Mouse (Mus musculus) heart, embryonic 14.5 days (tissue): ENCODE results near the gene Pax7. TPM values are rescaled to one million over a fixed set of nuclear protein-coding genes. Genes with fewer than 3 reads are reported as not detected.

ENCODE experiments used
- ATAC-seq: fragments of 200-750 bp; cut with Nextera tagmentation; 2 replicates; pipeline ENCODE4 v1.8.0; 2017; ENCODE audit warnings: low read depth, moderate TSS enrichment; ENCODE audit not compliant: insufficient number of reproducible peaks, insufficient read depth, low FRiP score
- H3K27ac ChIP-seq, 2 experiments: fragments of 200-500 bp in 1 of 2; fragments of 300-500 bp in 1 of 2; sonication (generic) in 1 of 2; replicated peaks in 1 of 2; 2 replicates each; pipeline ENCODE4 v1.5.1; 2012 to 2014; ENCODE audit warnings: low read depth in 2 of 2, low read length in 2 of 2, control low read depth in 1 of 2, mild to moderate bottlenecking in 1 of 2, mixed read lengths in 1 of 2; ENCODE audit not compliant: control insufficient read depth in 1 of 2, insufficient read depth in 1 of 2
- H3K27me3 ChIP-seq: fragments of 300-500 bp; sonication (generic); 2 replicates; pipeline ENCODE4 v1.6.1; 2014; ENCODE audit warnings: mild to moderate bottlenecking, low read length, control low read depth; ENCODE audit not compliant: control insufficient read depth, insufficient read depth
- H3K36me3 ChIP-seq: fragments of 300-500 bp; sonication (generic); 2 replicates; pipeline ENCODE4 v1.6.1; 2014; ENCODE audit warnings: mild to moderate bottlenecking, control low read depth, low read length, mixed read lengths; ENCODE audit not compliant: control insufficient read depth, insufficient read depth
- H3K4me1 ChIP-seq, 2 experiments: fragments of 200-500 bp in 1 of 2; fragments of 300-500 bp in 1 of 2; sonication (generic) in 1 of 2; 2 replicates each; pipeline ENCODE4 v1.6.1; 2012 to 2014; ENCODE audit warnings: low read length in 2 of 2, control low read depth in 1 of 2, mixed read lengths in 1 of 2; ENCODE audit not compliant: control insufficient read depth in 2 of 2, insufficient read depth in 2 of 2
- H3K4me2 ChIP-seq: fragments of 300-500 bp; sonication (generic); 2 replicates; pipeline ENCODE4 v1.6.1; 2014; ENCODE audit warnings: mild to moderate bottlenecking, low read length
- H3K4me3 ChIP-seq, 2 experiments: fragments of 200-500 bp in 1 of 2; fragments of 300-500 bp in 1 of 2; sonication (generic) in 1 of 2; 2 replicates each; pipeline ENCODE4 v1.5.1; 2012 to 2014; ENCODE audit warnings: low read length in 2 of 2, mild to moderate bottlenecking in 2 of 2, control low read depth in 1 of 2, low read depth in 1 of 2, moderate library complexity in 1 of 2; ENCODE audit not compliant: control insufficient read depth in 1 of 2, insufficient read depth in 1 of 2
- H3K9ac ChIP-seq: fragments of 300-500 bp; sonication (generic); 2 replicates; pipeline ENCODE4 v1.6.1; 2014; ENCODE audit warnings: mild to moderate bottlenecking, low read length
- H3K9me3 ChIP-seq: fragments of 300-500 bp; sonication (generic); 2 replicates; pipeline ENCODE4 v1.6.1; 2016; ENCODE audit warnings: low read length, control low read depth; ENCODE audit not compliant: control insufficient read depth
- WGBS: fragments of 180-500 bp; shearing (Covaris S2); extraction: QIAGEN DNeasy Blood & Tissue Kit; methylation state at CpG from one replicate; pipeline ENCODE4 v1.1.7; 2014; 5-methylcytosine and 5-hydroxymethylcytosine counted together
- polyA plus RNA-seq: library from polyadenylated mRNA; unstranded; fragments of >200 nt; fragmentation: Nextera tagmentation; extraction: Ambion mirVana; gene quantifications from 2 replicates; pipeline ENCODE4 v1.2.1, GENCODE M21; 2014

The Pax7 gene
- polyA plus RNA-seq, 1 experiment from 2014 or later = not detected

DNA sequence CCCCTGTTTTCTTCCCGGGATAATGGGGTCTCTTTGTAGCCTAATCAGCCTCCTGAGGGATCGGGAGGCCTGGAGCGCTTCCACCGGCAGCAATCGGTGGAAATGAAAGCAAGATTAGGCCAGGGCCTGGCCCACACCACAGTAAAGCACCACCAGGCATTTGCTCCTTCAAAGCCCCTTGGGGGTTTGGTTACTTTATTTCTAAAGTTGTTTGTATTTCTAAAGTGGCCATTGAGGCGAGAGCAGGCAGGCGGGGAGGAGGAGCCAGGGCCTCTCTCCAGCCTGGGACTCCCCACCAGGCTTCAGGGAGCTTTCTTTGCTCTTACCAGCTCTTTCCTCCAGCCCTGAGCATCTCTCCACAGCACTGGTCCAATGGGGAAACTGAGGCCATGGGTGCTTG, 15.2 kb downstream of the Pax7 start:
- no peak overlapping the region for H3K27ac ChIP-seq
- no peaks in the 10 kb centered on the region; a peak in 1 of 4 replicates for H3K4me1 ChIP-seq
- H3K36me3 ChIP-seq = no peaks in the 10 kb centered on the region
- WGBS = 2% methylated on average over 7 of the region's 7 CpGs
- H3K4me3 ChIP-seq = no peak overlapping the region
- H3K27me3 ChIP-seq = peaks cover 95% of the 10 kb centered on the region
- H3K4me2 ChIP-seq = no peak overlapping the region
- H3K9me3 ChIP-seq = no peaks in the 10 kb centered on the region
- ATAC-seq = no peak
- H3K9ac ChIP-seq = no peak overlapping the region

DNA sequence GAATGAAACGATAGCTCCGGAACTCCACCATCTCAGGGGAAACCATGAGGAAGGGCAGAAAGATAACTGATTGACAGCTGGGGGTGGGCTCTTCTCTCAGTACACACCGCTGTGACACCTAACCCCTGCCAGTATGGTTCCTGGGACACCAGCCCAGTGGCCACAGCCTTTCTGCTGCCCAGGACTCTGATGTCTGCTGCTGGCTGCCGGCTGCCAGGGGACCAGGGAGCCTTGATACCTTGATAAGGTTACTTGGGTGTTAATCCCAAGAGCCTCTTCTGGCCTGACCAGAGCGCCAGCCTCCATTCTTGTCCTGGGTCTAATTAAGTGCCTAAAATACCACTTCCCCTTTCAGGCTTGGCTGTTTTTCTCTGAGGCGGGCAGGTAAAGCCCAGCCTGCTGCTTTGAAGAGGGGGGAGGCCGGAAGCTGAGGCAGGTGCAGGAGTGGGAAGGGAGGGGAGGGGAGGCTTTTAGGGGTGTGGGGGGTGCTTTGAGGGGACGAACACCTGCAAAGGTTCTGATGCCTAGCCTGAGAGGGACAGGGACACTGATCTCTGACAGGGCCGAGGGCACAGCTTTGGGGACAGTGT, 19.9 kb downstream of the Pax7 start:
- H3K4me3 ChIP-seq = no peak overlapping the region
- H3K36me3 ChIP-seq = no peaks in the 10 kb centered on the region
- H3K27me3 ChIP-seq = peaks cover 96% of the 10 kb centered on the region
- peaks cover 0 to 5% of the 10 kb centered on the region in 2 experiments; a peak in 1 of 4 replicates for H3K4me1 ChIP-seq
- no peak overlapping the region for H3K4me2 ChIP-seq
- H3K27ac ChIP-seq = no peak overlapping the region
- 9% methylated on average over 9 of the region's 9 CpGs for WGBS
- no peak overlapping the region for H3K9ac ChIP-seq
- H3K9me3 ChIP-seq = no peaks in the 10 kb centered on the region
- no peak for ATAC-seq

DNA sequence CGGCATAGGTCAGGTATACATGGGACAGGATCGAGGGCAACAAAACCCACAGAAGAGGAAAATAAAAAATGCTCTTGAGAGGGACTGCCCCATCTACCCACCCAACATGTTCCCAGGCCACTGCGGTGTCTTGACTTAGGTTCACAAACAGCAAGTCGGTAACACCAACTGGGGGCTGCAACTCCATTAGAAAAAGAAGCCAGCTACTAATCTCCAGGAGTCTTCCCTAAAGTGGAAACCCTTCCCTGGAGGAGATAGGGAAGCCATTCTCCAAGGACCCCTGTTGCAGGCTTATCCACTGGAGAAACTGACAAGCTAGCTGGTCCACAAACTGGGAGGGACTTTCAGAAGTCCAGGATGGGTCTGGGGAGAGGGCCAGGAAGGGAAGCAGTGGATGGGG, 21.4 kb downstream of the Pax7 start:
- peaks cover 0 to 5% of the 10 kb centered on the region in 2 experiments; a peak in 1 of 4 replicates for H3K4me1 ChIP-seq
- no peak overlapping the region for H3K4me3 ChIP-seq
- WGBS = 43% methylated on average over 4 of the region's 4 CpGs
- H3K27me3 ChIP-seq = peaks cover 92% of the 10 kb centered on the region
- H3K9me3 ChIP-seq = no peaks in the 10 kb centered on the region
- H3K27ac ChIP-seq = no peak overlapping the region
- ATAC-seq = no peak
- no peak overlapping the region for H3K4me2 ChIP-seq
- H3K36me3 ChIP-seq = no peaks in the 10 kb centered on the region
- no peak overlapping the region for H3K9ac ChIP-seq

DNA sequence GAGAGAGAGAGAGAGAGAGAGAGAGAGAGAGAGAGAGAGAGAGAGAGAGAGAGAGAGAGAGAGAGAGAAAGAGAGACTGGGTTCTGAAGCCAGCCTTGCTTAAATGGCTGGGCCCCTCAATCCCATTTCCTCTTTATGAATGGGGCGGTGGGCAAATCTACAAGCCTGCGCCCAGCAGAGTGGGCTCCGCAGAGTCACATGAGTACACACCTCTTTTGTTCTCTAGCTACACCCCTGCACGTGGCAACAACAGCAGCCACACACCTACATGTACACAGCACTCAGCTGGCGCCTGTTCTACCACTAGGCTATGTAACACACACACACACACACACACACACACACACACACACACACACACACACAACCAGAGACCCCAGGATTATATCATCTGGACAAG, 21.9 kb downstream of the Pax7 start:
- Histone ChIP-seq H3K9ac (no peak overlapping the region), H3K9me3 (no peaks in the 10 kb centered on the region), H3K27me3 (peaks cover 92% of the 10 kb centered on the region), H3K36me3 (no peaks in the 10 kb centered on the region), H3K4me2 (no peak overlapping the region), H3K27ac (no peak overlapping the region), H3K4me3 (no peak overlapping the region), H3K4me1 (peaks cover 0 to 5% of the 10 kb centered on the region in 2 experiments; a peak in 1 of 4 replicates)
- WGBS = 45% methylated on average over 5 of the region's 5 CpGs
- ATAC-seq = no peak

DNA sequence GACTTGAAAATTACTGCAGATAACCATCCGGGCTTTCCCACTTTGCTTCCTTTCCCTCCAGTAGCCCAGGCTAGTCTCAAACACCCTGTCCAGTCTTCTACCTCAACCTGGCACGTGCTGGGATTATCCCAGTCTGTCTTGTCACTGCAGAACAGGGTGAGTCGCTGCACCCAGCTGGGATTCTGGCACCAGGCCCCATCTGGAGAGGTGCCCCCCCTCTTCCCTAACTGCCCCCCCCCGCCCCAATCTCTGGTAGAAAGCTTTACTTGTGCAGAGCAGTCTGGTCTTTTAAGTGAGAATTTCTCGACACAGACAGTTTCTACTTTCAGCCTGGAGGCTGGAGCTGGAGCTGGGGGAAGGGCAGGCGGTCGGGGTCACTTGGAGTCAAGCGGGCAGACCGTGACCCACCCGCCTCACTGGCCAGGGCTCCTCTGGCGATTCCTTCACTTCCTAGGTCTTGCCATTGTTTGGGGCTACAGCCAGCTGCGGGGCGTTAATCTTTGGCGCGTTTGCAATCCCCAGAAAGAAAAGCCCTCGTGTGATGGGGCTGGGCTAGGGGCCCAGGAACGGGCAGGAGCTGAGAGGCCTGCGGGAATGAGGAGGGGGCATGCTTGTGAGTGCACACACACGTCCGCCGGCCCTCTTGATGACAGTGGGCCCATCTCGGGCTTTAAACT, 22.4 kb downstream of the Pax7 start:
- H3K9ac ChIP-seq = no peak overlapping the region
- 4% methylated on average over 19 of the region's 22 CpGs for whole genome bisulfite sequencing
- H3K4me3 ChIP-seq = no peak overlapping the region
- peaks cover 92% of the 10 kb centered on the region for H3K27me3 ChIP-seq
- peak overlapping the region; percentile 21; the same call in 1 of the 2 replicates for H3K4me2 ChIP-seq
- no peaks in the 10 kb centered on the region for H3K9me3 ChIP-seq
- H3K36me3 ChIP-seq = no peaks in the 10 kb centered on the region
- peaks cover 0 to 5% of the 10 kb centered on the region in 2 experiments; a peak in 1 of 4 replicates for H3K4me1 ChIP-seq
- ATAC-seq = no peak
- H3K27ac ChIP-seq = no peak overlapping the region

DNA sequence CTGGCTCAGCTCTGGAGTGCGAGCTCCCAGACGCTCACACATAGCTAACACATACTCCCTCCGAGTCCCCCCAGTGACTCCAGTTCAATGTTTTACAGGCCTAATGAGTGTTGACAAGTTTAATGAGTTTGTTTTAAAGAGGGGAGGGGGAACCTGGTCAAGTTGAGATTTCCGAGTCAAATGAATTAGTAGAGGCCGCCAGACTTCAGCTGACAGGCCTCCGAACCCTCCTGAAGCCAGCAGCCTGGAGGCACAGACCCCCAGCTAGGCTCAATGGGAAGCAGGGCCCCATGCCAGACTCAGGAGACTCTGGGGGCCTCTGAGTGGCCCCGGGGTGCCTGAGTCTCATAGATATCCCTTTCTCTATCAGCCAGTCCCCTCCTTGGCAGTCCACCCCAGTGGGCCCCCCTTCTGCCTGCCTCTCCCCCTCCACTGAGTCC, 23.9 kb downstream of the Pax7 start:
- Histone ChIP-seq H3K27me3 (peaks cover 93% of the 10 kb centered on the region), H3K9ac (no peak overlapping the region), H3K4me3 (no peak overlapping the region), H3K4me2 (no peak overlapping the region), H3K4me1 (peaks cover 0 to 5% of the 10 kb centered on the region in 2 experiments; a peak in 1 of 4 replicates), H3K9me3 (no peaks in the 10 kb centered on the region), H3K36me3 (no peaks in the 10 kb centered on the region), H3K27ac (no peak overlapping the region)
- WGBS = 17% methylated on average over 7 of the region's 7 CpGs
- ATAC-seq = no peak

DNA sequence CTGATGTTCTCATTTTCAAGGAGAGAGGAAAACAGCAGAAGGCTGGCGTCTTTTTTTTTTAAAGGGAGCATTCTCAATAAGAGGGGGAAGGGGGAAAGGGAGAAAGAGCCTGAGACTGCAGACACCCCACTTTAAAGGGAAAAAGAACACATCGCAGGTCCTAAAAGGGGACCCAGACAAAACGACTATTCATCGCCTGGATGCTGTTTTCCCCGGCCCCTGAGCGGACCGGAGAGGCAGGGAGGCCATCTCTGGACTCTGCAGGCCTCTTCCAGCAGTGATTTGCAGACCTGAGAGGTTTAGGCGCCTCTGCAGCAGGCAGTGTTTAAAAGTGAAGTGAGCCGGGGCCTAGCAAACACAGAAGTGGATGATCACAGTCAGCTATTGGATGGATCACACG, 25.5 kb downstream of the Pax7 start:
- WGBS = 22% methylated on average over 10 of the region's 10 CpGs
- no peaks in the 10 kb centered on the region for H3K9me3 ChIP-seq
- ATAC-seq = no peak
- no peak overlapping the region for H3K9ac ChIP-seq
- H3K4me2 ChIP-seq = no peak overlapping the region
- H3K4me1 ChIP-seq = peaks cover 0 to 5% of the 10 kb centered on the region in 2 experiments; a peak in 1 of 4 replicates
- H3K27me3 ChIP-seq = peaks cover 92% of the 10 kb centered on the region
- H3K4me3 ChIP-seq = no peak overlapping the region
- no peaks in the 10 kb centered on the region for H3K36me3 ChIP-seq
- no peak overlapping the region for H3K27ac ChIP-seq
